Mouse (Mus musculus): ENCODE data around the gene Mvb12b.

DNA sequence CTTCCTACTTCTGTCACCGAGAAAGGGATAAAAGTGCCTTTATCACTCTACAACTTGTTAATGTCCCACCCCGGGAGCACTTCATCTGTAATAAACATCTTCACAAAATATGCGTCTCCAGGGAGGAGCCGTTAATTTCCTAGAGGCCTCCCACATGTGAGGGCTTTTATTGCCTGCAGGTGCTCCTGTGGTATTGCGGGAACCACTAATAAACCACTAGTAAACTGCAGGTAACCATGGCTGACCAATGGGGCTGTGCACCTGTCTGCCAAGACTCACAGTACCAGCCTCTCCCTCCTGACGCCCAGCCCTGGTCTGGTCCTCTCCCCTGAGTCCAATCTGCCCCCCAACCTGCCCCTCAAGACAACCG, 186.3 kb downstream of the Mvb12b start:
- no peak for TF ChIP-seq GATA1 (IDR thresholded peaks at IDR 0.05; ENCODE audit: borderline replicate concordance, low read length)
- TF ChIP-seq FLI1 (IDR thresholded peaks at IDR 0.05; ENCODE audit: low read length), result no peak

Data from megakaryocyte, embryonic 14.5 days (primary cell).